ENCODE assay signal across 33 mouse cellular contexts in genomic region chr12:14186689-14187195, GRCm38 (mm10).
"Had no signal": no experiment of that assay in that cellular context is flagged by ENCODE, and none has a peak within 500 bp of the region (broad histone marks: within the 10 kb centered on the region; RNA-seq: fewer than 3 reads in every experiment).

No protein-coding gene starts in this region.

- H3K27ac ChIP-seq: heart, adult 2 months; heart, embryonic 10.5 days; heart, embryonic 13.5 days; heart, embryonic 15.5 days; hindbrain, embryonic 10.5 days; hindbrain, embryonic 12.5 days; hindbrain, embryonic 13.5 days; hindbrain, embryonic 14.5 days; hindbrain, embryonic 15.5 days; hindbrain, postnatal 0 days; kidney, embryonic 15.5 days; kidney, postnatal 0 days; layer of hippocampus, adult 2 months; left cerebral cortex, adult 2 months had no signal

- ATAC-seq: hindbrain, embryonic 16.5 days; hindbrain, postnatal 0 days; inflammation-experienced regulatory T-cells, adult 6 months had no signal

- H3K27me3 ChIP-seq: heart, embryonic 12.5 days; heart, embryonic 13.5 days; heart, embryonic 15.5 days; hindbrain, embryonic 12.5 days; hindbrain, embryonic 13.5 days; hindbrain, embryonic 15.5 days; kidney, embryonic 15.5 days had no signal

- H3K36me3 ChIP-seq: heart, embryonic 10.5 days; heart, embryonic 12.5 days; heart, embryonic 13.5 days; heart, embryonic 15.5 days; hindbrain, embryonic 10.5 days; hindbrain, embryonic 12.5 days; hindbrain, embryonic 13.5 days; hindbrain, embryonic 15.5 days; kidney, embryonic 15.5 days had no signal

- DNase-seq: heart, adult 2 months; heart, postnatal 10 days; heart, postnatal 14 days; heart, postnatal 36 days; heart, postnatal 4 days; kidney, adult 11 months; kidney, adult 2 months; kidney, adult 8-10 months; kidney, adult 9 months; kidney, postnatal 10 days; kidney, postnatal 14 days; kidney, postnatal 25 days; kidney, postnatal 36 days; kidney, postnatal 4 days; layer of hippocampus, adult 9-11 months; layer of hippocampus, postnatal 36 days had no signal

- H3K4me2 ChIP-seq: heart, embryonic 11.5 days; heart, embryonic 12.5 days; heart, embryonic 13.5 days; heart, embryonic 15.5 days; hindbrain, embryonic 12.5 days; hindbrain, embryonic 13.5 days; hindbrain, embryonic 14.5 days; hindbrain, embryonic 15.5 days; kidney, embryonic 15.5 days had no signal

- H3K9me3 ChIP-seq: heart, embryonic 10.5 days; heart, embryonic 12.5 days; heart, embryonic 13.5 days; heart, embryonic 15.5 days; hindbrain, embryonic 10.5 days; hindbrain, embryonic 12.5 days; hindbrain, embryonic 13.5 days; hindbrain, embryonic 15.5 days; kidney, embryonic 15.5 days had no signal

- H3K4me3 ChIP-seq: heart, adult 2 months; heart, embryonic 10.5 days; heart, embryonic 12.5 days; heart, embryonic 13.5 days; heart, embryonic 15.5 days; hindbrain, embryonic 10.5 days; hindbrain, embryonic 12.5 days; hindbrain, embryonic 13.5 days; hindbrain, embryonic 15.5 days; kidney, embryonic 15.5 days; layer of hippocampus, adult 2 months; left cerebral cortex, adult 2 months had no signal

- H3K4me1 ChIP-seq: heart, embryonic 10.5 days; heart, embryonic 12.5 days; heart, embryonic 13.5 days; heart, embryonic 15.5 days; hindbrain, embryonic 10.5 days; hindbrain, embryonic 12.5 days; hindbrain, embryonic 13.5 days; hindbrain, embryonic 15.5 days; kidney, embryonic 15.5 days had no signal

- H3K9ac ChIP-seq: heart, embryonic 12.5 days; heart, embryonic 13.5 days; heart, embryonic 15.5 days; hindbrain, embryonic 12.5 days; hindbrain, embryonic 13.5 days; hindbrain, embryonic 14.5 days; hindbrain, embryonic 15.5 days; kidney, embryonic 15.5 days had no signal
